Mouse (Mus musculus) fat pad, adult 2 months (tissue): ENCODE results near the gene Gins2.
A peak's percentile ranks its signal among the peaks of the same experiment; 100 is the strongest.

Source experiments
- DNase-seq: peaks from one replicate; pipeline ENCODE4 v3.0.0-alpha.2; 2011; ENCODE audit warnings: low read depth, low spot score; ENCODE audit errors: extremely low read depth

The Gins2 gene

DNA sequence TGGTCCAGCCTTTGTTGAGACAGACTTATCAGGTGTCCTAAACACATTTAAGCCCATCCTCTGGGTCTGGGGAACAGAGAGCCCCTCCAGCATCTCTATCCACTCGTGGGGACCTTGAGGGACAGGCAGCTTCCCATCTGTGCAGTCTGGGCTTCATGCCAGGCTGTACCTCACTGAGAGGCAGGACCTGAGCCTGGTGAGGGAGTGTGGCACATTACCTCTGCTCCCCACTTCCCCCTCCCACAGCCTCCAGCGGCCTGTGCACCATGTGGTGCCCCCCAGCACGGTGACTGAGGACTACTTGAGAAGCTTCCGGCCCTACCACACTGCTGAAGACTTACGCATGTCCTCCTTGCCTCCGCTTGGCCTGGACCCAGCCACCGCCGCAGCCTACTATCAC, 22.4 kb downstream of the Gins2 start:
- no peak for DNase-seq

DNA sequence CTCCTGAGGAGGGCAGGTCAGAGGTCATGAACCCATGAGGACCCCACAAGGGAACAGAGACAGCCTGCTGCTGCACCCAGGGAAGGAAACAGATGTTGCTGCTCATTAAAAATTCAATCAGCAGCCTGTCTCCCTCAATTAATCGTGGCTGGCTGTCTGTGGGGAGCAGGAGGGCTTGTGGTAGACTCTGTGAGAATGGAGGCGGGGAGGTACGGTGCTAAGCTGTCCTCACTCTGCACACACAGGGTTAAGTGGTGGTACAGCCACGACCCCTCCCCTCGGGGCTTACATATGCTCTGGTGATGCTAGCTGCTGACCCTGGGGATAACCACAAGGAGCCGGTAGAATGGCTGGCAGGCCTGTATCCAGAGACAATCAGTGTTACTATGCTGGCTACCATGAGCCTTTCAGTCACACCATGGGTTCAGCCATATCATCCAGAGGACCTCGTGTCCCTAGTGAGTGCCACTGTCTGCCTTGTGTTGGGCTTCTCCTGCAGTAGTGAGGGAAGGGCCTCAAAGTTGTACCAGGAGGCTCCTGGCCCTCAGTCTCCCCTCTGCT, 23.9 kb downstream of the Gins2 start:
- no peak for DNase-seq

DNA sequence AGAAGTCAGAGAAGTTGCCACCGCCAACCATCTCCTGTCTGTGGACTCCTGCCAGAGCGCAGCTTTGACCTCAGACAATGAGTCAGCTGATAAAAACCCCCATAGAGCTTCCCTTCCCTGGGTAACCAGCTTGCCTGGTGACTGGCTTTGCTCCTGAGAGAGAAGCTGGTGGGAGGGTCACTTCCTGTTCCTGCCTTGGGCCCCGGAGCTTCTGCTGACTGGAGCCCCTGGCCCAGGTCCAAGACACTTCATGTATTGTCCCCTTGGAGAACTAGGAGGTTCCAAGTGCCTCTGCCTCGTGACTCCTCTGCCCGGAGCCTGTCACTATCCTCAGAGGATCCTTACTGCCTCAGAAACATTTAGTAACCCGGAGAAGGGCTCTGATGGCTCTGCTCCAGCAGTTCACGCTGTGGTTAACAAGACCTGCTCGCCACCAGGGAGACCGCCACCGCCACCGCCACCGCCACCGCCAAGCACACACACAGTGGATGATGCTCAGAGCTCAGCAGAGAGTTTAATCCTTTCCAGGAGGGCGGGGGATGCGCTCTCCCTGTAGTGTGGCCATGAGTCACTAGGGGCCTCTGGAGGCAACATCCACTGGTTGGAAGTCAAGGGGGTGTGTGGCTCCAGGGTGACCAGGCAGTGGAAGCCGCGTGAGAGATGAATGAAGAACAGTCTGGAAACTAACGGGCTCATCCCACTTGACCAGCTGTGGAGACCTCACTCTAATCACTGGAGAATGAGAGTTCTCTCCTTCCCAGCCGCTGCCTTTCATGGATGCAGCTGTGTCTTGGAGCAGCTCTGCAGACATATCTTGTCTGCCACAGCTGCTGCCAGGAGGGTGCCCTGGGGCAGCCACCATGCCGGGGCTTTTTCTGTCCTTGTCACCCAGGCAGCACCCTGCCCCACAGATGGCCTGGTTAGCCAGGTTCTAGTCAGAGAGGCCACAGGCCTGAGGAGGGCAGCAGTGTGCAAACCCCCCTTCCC, 25.0 kb downstream of the Gins2 start:
- peak; percentile 21 for DNase-seq

- no peak for DNase-seq
Measured at GRCm38 (mm10) chr8:120563348-120563724, 25.8 kb downstream of the Gins2 start.

DNA sequence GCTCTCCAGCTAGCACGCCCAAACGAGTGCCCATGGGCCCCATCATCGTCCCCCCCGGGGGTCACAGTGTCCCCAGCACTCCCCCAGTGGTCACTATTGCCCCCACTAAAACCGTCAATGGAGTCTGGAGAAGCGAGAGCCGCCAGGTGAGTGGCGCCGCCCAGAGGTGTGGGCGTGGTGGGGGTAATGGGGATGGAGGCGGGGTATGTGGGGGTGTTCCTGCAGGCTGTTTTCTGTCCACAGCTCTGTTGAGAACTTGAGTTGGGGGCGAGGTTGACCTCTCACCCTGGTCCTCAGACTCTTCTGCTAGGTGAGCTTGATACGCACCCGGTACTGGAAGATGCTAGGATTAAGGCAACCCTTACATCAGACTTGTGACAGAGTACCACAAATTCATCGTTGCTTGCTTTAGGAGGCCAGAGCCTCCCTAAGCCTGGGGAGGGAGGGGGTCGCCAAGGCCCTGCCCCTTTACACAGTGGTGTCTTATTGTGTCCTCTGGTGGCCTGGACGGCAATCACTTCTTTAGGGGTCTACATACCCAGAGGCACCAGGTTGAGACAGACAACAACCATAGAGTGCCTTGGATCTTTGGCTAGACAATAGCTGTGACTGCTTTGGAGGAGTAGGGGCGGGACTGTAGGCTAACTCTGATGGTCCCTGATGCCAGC, 26.3 kb downstream of the Gins2 start:
- DNase-seq: no peak

GRCm38 (mm10) chr8:120561539-120562435, 27.3 kb downstream of the Gins2 start:
- DNase-seq: no peak

DNA sequence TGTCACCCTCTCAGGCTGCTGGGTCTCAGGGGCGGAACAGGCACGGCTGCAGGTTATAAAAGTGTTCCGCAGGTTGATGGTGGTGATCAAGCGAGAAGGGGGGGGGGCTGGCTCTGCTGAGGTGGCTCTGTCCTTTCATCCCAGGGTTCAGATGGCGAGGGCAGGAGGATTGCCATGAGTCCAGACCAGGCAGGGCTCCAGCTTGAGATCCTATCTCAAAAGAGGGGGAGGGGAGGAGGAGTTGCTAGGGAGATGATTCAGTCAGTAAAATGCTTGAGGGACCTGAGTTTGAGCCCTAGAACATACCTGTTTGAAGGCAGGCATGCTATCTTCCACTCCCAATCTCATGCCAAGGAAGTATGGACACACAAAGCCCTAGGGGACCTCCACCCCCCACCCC, 28.6 kb downstream of the Gins2 start:
- no peak for DNase-seq

- no peak for DNase-seq
Measured at GRCm38 (mm10) chr8:120559654-120560053, 29.4 kb downstream of the Gins2 start.

- DNase-seq: no peak
Measured at GRCm38 (mm10) chr8:120558162-120558561, 30.9 kb downstream of the Gins2 start.

- no peak for DNase-seq
Measured at GRCm38 (mm10) chr8:120557170-120557965, 31.7 kb downstream of the Gins2 start.

DNA sequence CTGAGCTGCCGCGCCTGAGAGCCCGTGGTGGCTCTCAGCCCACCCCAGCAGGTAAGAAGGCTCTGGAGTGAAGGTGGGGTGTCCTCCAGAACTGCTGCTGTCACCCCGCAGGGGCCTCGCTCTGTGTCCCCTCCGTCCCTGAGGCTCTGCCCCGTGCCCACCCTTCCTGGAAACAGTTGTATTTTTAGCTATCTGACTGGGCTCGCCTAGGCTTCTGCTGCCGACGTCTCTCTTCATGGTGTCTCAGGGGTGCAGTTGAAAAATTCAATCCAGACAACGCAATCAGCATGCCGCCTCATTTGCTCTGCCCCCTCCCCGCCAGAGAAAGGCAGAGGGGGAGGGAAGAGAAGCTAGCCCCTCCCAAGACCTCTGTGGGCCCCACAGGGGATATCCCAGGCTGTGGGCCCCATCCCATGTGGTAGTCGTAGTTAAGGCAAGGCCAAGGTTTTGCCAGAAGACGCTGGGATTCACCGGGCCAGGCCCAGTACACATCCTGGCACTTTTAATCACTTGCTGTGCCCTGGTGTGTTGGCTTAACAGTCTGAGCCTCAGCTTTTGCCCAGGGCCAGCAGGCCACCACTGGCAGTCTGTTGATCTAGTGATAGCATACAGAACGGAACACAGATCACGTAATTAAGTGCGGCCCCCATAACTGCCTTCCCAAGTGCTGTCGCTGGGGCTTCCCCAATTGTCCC, 32.8 kb downstream of the Gins2 start:
- no peak for DNase-seq

GRCm38 (mm10) chr8:120554466-120555039, 34.6 kb downstream of the Gins2 start:
- DNase-seq: no peak

GRCm38 (mm10) chr8:120553441-120554123, 35.5 kb downstream of the Gins2 start:
- no peak for DNase-seq

- DNase-seq: no peak
Measured at GRCm38 (mm10) chr8:120552509-120552908, 36.6 kb downstream of the Gins2 start.

- no peak for DNase-seq
Measured at GRCm38 (mm10) chr8:120551677-120551980, 37.5 kb downstream of the Gins2 start.

GRCm38 (mm10) chr8:120550937-120551676, 38.0 kb downstream of the Gins2 start:
- DNase-seq: no peak

DNA sequence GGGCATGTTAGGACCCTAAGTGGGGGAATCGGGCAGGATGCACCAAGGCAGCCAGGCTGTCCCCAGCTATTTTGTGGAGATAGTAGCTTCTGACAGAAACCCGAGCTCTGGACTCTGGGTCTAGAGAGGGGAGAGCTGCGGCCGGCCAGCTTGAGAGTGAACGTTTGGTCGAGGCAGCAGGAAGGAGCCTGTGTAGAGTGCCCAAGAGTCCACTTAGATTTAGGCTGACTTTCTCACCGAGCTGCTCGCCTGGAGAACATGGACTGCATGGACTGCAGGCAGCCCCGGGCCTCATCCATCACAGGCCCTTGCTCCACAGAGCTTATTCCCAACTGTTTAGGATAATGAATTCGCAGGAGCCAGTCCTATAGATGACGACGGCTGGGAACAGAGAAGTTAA, 38.7 kb downstream of the Gins2 start:
- DNase-seq: no peak

- no peak for DNase-seq
Measured at GRCm38 (mm10) chr8:120549922-120550321, 39.2 kb downstream of the Gins2 start.
